14 mouse cellular contexts compared by ENCODE assay signal in genomic region chr7:144689855-144690254, GRCm38 (mm10).
A peak's percentile ranks its signal among the peaks of the same experiment; 100 is the strongest.
DNase-seq lines count a peak whose midpoint lies in the region; ATAC-seq and TF ChIP-seq lines count a peak whose summit lies in the region.
"Had no signal": no experiment of that assay in that cellular context is flagged by ENCODE, and none has a peak within 500 bp of the region (broad histone marks: within the 10 kb centered on the region; RNA-seq: fewer than 3 reads in every experiment).

No protein-coding gene starts in this region.

- H3K4me1 ChIP-seq in kidney, embryonic 14.5 days (ENCODE audit: control insufficient read depth, insufficient read depth, low read length): peaks cover 26% of the 10 kb centered on the region
- H3K4me1 ChIP-seq in stomach, postnatal 0 days (replicated peaks; ENCODE audit: control insufficient read depth, insufficient read depth): no peaks in the 10 kb centered on the region
- H3K4me1 ChIP-seq: liver, embryonic 15.5 days had no signal

- TF ChIP-seq CTCF in stomach, postnatal 0 days (IDR thresholded peaks at IDR 0.05; ENCODE audit: low read depth): peak; percentile 31; the same call in 1 of the 2 replicates

- no peaks in the 10 kb centered on the region for H3K36me3 ChIP-seq in kidney, embryonic 14.5 days (ENCODE audit: control insufficient read depth, insufficient read depth, low read length)
- no peaks in the 10 kb centered on the region for H3K36me3 ChIP-seq in stomach, postnatal 0 days (ENCODE audit: control insufficient read depth, insufficient read depth, low read length)
- H3K36me3 ChIP-seq: liver, embryonic 15.5 days had no signal

- H3K9ac ChIP-seq in kidney, embryonic 14.5 days (ENCODE audit: low read depth, low read length): peak overlapping the region; percentile 18; the same call in 1 of the 2 replicates
- no peak overlapping the region for H3K9ac ChIP-seq in stomach, postnatal 0 days (ENCODE audit: low read length)
- H3K9ac ChIP-seq: liver, embryonic 15.5 days had no signal

- peak; percentile 33 for DNase-seq in embryo, embryonic 11 days
- no peak for DNase-seq in embryo, embryonic 10.5 days (ENCODE audit: low spot score)
- no peak for DNase-seq in kidney, adult 8-10 months
- peak; percentile 27 for DNase-seq in ovary, postnatal 10 days (ENCODE audit: low spot score)
- no peak for DNase-seq in ovary, postnatal 36 days (ENCODE audit: low spot score)
- no peak for DNase-seq in stomach, postnatal 0 days (ENCODE audit: low spot score)
- no peak for DNase-seq in layer of hippocampus, postnatal 10 days (ENCODE audit: low spot score in 2 of 2)
- DNase-seq: adrenal gland, adult 2 months; cerebellum, adult 9-11 months; gastrocnemius, postnatal 25 days had no signal

- peak; percentile 79 for ATAC-seq in kidney, embryonic 14.5 days (ENCODE audit: low FRiP score, low TSS enrichment)
- ATAC-seq in stomach, postnatal 0 days (ENCODE audit: low FRiP score, low TSS enrichment): peak; percentile 27; the same call in 1 of the 2 replicates

- H3K27me3 ChIP-seq in kidney, embryonic 14.5 days (ENCODE audit: control insufficient read depth, insufficient read depth, low read length): no peaks in the 10 kb centered on the region
- no peaks in the 10 kb centered on the region for H3K27me3 ChIP-seq in stomach, postnatal 0 days (ENCODE audit: control insufficient read depth, insufficient read depth, low read length)

- peak overlapping the region; percentile 87; the same call in 1 of the 2 replicates for H3K27ac ChIP-seq in kidney, embryonic 14.5 days (ENCODE audit: low read depth, low read length)
- no peak overlapping the region for H3K27ac ChIP-seq in stomach, postnatal 0 days (replicated peaks)
- H3K27ac ChIP-seq: layer of hippocampus, adult 2 months; liver, embryonic 15.5 days had no signal

- no peak for TF ChIP-seq EP300 in stomach, postnatal 0 days (optimal IDR thresholded peaks at IDR 0.05)

- H3K4me3 ChIP-seq in kidney, embryonic 14.5 days (ENCODE audit: low read length): no peak overlapping the region
- no peak overlapping the region for H3K4me3 ChIP-seq in stomach, postnatal 0 days (ENCODE audit: low read depth, low read length)
- H3K4me3 ChIP-seq: layer of hippocampus, adult 2 months; liver, embryonic 15.5 days had no signal

- no peaks in the 10 kb centered on the region for H3K9me3 ChIP-seq in kidney, embryonic 14.5 days (ENCODE audit: control insufficient read depth, low read length)
- no peaks in the 10 kb centered on the region for H3K9me3 ChIP-seq in stomach, postnatal 0 days (ENCODE audit: control insufficient read depth, low read length)
- H3K9me3 ChIP-seq: liver, embryonic 15.5 days had no signal

- WGBS in kidney, embryonic 14.5 days: 16% methylated on average over 2 of the region's 2 CpGs
- 37% methylated on average over 2 of the region's 2 CpGs for WGBS in stomach, postnatal 0 days

- H3K4me2 ChIP-seq in kidney, embryonic 14.5 days (replicated peaks; ENCODE audit: low read depth, low read length): no peak overlapping the region
- H3K4me2 ChIP-seq in stomach, postnatal 0 days (replicated peaks; ENCODE audit: low read depth): no peak overlapping the region
- H3K4me2 ChIP-seq: liver, embryonic 15.5 days; midbrain, embryonic 11.5 days had no signal

Comparison
In these comparisons a context has a peak if more than half of its experiments do, and no peak if none do; other contexts are left out.
1. DNase-seq: peak in embryo, embryonic 11 days (single experiment) and ovary, postnatal 10 days (single experiment); none in embryo, embryonic 10.5 days (single experiment), kidney, adult 8-10 months (0 of 2), ovary, postnatal 36 days (single experiment), stomach, postnatal 0 days (single experiment) and layer of hippocampus, postnatal 10 days (0 of 2).